Mouse (Mus musculus) spleen, adult 2 months (tissue): ENCODE measurements around the gene Zim1.

Source experiments
- CTCF ChIP-seq: fragments of 200-500 bp; IDR thresholded peaks from 2 replicates; pipeline ENCODE4 v1.5.1; 2011; ENCODE audit warnings: mild to moderate bottlenecking, inconsistent platforms; ENCODE audit not compliant: insufficient read depth, insufficient read length, insufficient replicate concordance; ENCODE audit errors: extremely low read depth
- POLR2A ChIP-seq: fragments of 200-500 bp; IDR thresholded peaks from 2 replicates; pipeline ENCODE4 v1.6.1; 2011; ENCODE audit warnings: low read depth, low read length, inconsistent platforms

DNA sequence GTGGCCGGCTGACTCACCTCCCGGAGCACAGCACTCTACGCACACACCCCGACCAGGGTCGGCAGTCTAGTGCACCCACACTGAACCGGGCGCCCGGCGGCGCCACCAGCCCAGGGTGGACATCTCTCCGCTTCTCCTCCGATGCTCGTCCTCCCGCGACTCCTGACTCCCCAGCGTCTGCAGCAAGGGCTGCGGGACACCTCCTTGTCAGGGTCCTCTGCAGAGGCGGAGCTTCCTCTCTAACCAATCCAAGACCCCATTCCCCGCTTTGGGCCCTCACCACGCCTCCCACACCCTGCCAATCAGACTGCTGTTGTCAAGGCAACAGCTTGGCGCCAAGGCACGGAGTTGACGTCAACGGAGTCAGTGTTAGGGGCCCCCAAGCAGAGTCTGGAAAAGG is 34.0 kb upstream of the Zim1 start, which contains the start of the genes Peg3 and Usp29:
- TF ChIP-seq POLR2A (no peak), CTCF (no peak)
